Mouse (Mus musculus) embryonic facial prominence, embryonic 11.5 days (tissue): ENCODE data around the gene Rab24. TPM values are rescaled to one million over a fixed set of nuclear protein-coding genes. Genes with fewer than 3 reads are reported as not detected.

ENCODE experiments used
- ATAC-seq: fragments of 200-750 bp; cut with Nextera tagmentation; replicated peaks from 2 replicates; pipeline ENCODE4 v1.8.0; 2017; ENCODE audit warnings: low read depth; ENCODE audit not compliant: insufficient number of reproducible peaks, low FRiP score, low TSS enrichment
- DNase-seq: peaks from one replicate; pipeline ENCODE4 v3.0.0-alpha.2; 2015; ENCODE audit warnings: low spot score
- H3K27ac ChIP-seq: fragments of 300-500 bp; sonication (generic); replicated peaks from 2 replicates; pipeline ENCODE4 v1.5.1; 2014; ENCODE audit warnings: mild to moderate bottlenecking, low read depth, low read length, control low read depth
- H3K27me3 ChIP-seq: fragments of 300-500 bp; sonication (generic); 2 replicates; pipeline ENCODE4 v1.6.1; 2014; ENCODE audit warnings: mild to moderate bottlenecking, low read length, moderate library complexity, mixed read lengths; ENCODE audit not compliant: control insufficient read depth, insufficient read depth
- H3K36me3 ChIP-seq: fragments of 300-500 bp; sonication (generic); replicated peaks from 2 replicates; pipeline ENCODE4 v1.6.1; 2014; ENCODE audit warnings: low read depth, mild to moderate bottlenecking, low read length, moderate library complexity, mixed read lengths; ENCODE audit not compliant: control insufficient read depth, insufficient read depth
- H3K4me1 ChIP-seq: fragments of 300-500 bp; sonication (generic); 2 replicates; pipeline ENCODE4 v1.6.1; 2014; ENCODE audit warnings: low read length, mixed read lengths; ENCODE audit not compliant: control insufficient read depth, insufficient read depth
- H3K4me2 ChIP-seq: fragments of 300-500 bp; sonication (generic); 2 replicates; pipeline ENCODE4 v1.6.1; 2014; ENCODE audit warnings: low read depth, mild to moderate bottlenecking, control low read depth, low read length, moderate library complexity
- H3K4me3 ChIP-seq: fragments of 300-500 bp; sonication (generic); 2 replicates; pipeline ENCODE4 v1.5.1; 2014; ENCODE audit warnings: low read depth, low read length, control low read depth
- H3K9ac ChIP-seq: fragments of 300-500 bp; sonication (generic); replicated peaks from 2 replicates; pipeline ENCODE4 v1.6.1; 2014; ENCODE audit warnings: mild to moderate bottlenecking, control low read depth, low read length
- H3K9me3 ChIP-seq: fragments of 300-500 bp; sonication (generic); replicated peaks from 2 replicates; pipeline ENCODE4 v1.6.1; 2016; ENCODE audit warnings: mild to moderate bottlenecking, low read length, inconsistent platforms, mixed read lengths; ENCODE audit not compliant: control insufficient read depth
- WGBS: fragments of 180-500 bp; shearing (Covaris S2); extraction: QIAGEN DNeasy Blood & Tissue Kit; methylation state at CpG from one replicate; pipeline ENCODE4 v1.1.7; 2014; 5-methylcytosine and 5-hydroxymethylcytosine counted together
- polyA plus RNA-seq: library from polyadenylated mRNA; unstranded; fragments of >200 nt; fragmentation: Nextera tagmentation; extraction: Ambion mirVana; gene quantifications from 2 replicates; pipeline ENCODE4 v1.2.1, GENCODE M21; 2014

The Rab24 gene
- polyA plus RNA-seq, 1 experiment from 2014 or later, result 84.8 TPM

DNA sequence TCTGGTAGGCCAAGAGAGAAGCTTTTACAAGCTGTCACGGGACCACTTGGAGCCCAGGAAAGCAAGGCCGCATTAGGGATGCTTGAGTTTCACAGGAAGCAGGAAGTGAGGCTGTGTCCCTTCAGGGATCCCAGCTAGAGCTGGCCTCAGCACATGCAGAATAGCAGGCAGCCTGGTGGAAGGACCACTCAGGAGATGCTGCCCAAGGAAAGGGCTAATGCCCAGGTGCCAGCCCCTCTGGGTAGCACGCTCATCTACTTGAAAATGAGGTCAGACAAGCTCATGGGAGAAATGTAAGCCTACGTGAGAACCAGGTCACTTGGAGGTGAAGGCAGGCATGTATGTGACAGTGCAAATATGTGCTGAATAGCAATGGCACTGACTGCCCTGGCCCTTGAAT is 5.4 kb upstream of the Rab24 start:
- Histone ChIP-seq H3K9me3 (no peaks in the 10 kb centered on the region), H3K4me1 (peaks cover 7% of the 10 kb centered on the region), H3K4me2 (no peak overlapping the region), H3K9ac (peak overlapping the region; percentile 13; the same call in 1 of the 2 replicates), H3K36me3 (peaks cover 13% of the 10 kb centered on the region), H3K27ac (no peak overlapping the region), H3K27me3 (no peaks in the 10 kb centered on the region), H3K4me3 (no peak overlapping the region)
- 57% methylated on average over 4 of the region's 4 CpGs for WGBS
- DNase-seq (no peak), ATAC-seq (no peak)

DNA sequence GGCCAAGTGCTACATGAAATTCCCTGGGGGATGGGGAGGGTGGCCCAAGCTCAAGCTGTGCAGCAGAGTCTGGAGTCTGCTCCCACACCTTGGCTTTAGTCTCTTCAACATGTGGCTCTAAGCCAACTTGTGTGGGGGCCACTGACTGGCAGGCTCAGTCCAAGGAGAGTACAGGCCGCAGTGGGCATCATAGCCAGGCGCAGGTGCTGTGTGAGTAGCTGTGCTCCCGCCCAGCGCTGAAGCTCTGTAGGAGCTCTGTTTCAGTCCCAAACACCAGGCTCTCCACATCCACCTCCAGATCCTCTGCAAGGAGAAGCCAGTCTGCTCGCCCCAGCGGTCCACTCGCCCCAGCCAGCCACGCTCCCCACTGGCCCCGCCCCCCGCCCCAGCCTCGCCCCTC is 3.9 kb upstream of the Rab24 start:
- WGBS, result 87% methylated on average over 11 of the region's 11 CpGs
- no peak for ATAC-seq
- H3K9me3 ChIP-seq, result no peaks in the 10 kb centered on the region
- peaks cover 7% of the 10 kb centered on the region for H3K4me1 ChIP-seq
- no peaks in the 10 kb centered on the region for H3K27me3 ChIP-seq
- no peak overlapping the region for H3K4me2 ChIP-seq
- peaks cover 13% of the 10 kb centered on the region for H3K36me3 ChIP-seq
- no peak overlapping the region for H3K9ac ChIP-seq
- no peak overlapping the region for H3K27ac ChIP-seq
- H3K4me3 ChIP-seq, result no peak overlapping the region
- no peak for DNase-seq

DNA sequence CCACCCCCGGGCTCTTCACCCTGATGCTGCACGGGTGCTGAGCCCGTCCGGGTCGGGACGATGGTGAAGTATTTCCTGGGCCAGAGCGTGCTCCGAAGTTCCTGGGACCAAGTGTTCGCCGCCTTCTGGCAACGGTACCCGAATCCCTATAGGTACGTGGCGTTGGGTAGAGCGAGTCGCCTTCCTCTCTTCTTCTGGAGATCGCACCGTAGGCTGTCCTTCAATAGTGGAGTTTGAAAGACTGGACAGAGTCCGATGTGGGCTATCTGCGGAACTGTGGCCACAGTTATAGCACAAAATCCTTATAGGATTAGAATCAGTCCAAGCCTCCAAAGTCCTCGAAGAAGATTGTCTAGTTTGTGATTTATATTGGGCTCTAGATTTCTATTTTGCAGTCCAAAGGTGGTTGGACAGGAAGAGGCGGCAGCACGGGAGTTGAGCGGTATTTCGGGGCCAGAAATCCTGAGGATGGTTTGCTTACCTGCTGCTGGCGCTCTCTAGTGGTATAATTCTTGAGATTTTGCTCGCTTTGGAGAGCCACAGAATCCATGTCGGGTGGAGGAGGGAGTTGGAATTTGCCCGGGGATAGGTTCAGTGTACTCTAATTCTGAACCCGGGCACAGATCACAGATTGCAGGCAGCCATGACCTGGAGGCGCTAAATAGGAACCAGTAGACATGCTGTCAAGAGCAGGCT is 532 bp upstream of the Rab24 start:
- ATAC-seq, result no peak

DNA sequence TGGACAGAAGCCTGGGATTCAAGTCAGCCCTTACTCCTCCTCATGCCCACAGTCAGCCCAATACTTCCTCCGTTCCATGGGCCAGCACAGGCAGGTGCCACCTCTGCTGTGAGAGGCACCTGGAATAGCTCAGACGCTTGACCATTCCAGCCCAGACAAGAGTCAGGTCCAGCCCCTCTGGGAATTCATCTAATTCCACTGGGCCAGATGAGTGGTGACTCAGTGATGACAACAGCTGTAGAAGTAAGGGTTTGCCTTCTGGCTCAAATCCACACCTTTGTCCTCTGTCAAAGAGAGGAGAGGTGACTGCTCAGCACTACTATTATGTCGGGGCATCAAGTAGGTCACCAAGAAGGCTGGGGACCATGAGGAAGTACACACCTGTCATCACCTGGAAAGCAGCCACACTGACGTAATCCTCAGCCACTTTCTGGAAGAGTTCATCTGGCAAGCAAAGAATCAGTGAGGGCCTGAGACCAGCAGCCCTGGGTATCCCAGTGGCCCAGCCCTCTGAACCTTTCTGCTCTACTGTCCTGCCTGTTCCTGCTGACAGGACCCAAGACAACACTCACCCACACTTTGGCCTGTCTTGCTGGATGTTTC is 1.7 kb downstream of the Rab24 start, which contains the start of gene Prelid1:
TSS of gene Prelid1 (plus strand) at position 570 of the 603 bp plus-strand sequence.
- Histone ChIP-seq H3K4me3 (peak within 1 kb of the TSS; percentile 95), H3K9me3 (no peaks in the 10 kb centered on the region), H3K36me3 (peaks cover 5% of the 10 kb centered on the region), H3K4me1 (no peaks in the 10 kb centered on the region), H3K4me2 (peak within 1 kb of the TSS; percentile 80), H3K27ac (no peak within 1 kb of the TSS; the same call in 1 of the 2 replicates), H3K9ac (peak within 1 kb of the TSS; percentile 95), H3K27me3 (no peaks in the 10 kb centered on the region)
- ATAC-seq (no peak), DNase-seq (no peak)
- WGBS, result 85% methylated on average over 4 of the region's 4 CpGs

More for the DNA sequence above, 532 bp upstream of the Rab24 start:
- Histone ChIP-seq H3K36me3 (peaks cover 13% of the 10 kb centered on the region), H3K4me2 (peak overlapping the region; percentile 80), H3K4me3 (peak overlapping the region; percentile 95), H3K9ac (peak overlapping the region; percentile 95), H3K27ac (peak overlapping the region; percentile 54; the same call in 1 of the 2 replicates), H3K9me3 (no peaks in the 10 kb centered on the region), H3K4me1 (no peaks in the 10 kb centered on the region), H3K27me3 (no peaks in the 10 kb centered on the region)
- WGBS, result 1% methylated on average over 31 of the region's 31 CpGs
- peak; percentile 72 for DNase-seq

DNA sequence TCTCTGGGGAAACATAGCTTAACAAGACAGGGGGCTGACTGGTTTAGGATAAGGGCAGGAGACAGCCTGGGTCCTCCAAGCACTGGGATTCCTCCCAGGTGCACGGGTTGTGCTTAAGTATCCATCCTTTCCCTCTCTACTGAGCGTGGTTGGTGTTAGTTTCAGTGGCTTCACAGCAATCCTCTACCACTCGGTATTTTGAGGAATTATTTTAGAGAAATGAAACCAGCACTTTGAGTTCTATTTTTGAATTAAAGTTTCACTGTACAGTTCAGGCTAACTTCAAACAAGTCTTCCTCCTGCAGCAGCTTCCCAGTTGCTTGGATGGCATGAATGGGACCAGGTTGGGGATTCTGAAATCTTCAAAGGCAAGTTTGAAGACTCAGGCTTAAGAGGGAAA is 3.4 kb downstream of the Rab24 start:
- ATAC-seq (no peak), DNase-seq (no peak)
- H3K27me3 ChIP-seq, result no peaks in the 10 kb centered on the region
- no peak overlapping the region for H3K27ac ChIP-seq
- WGBS, result 80% methylated on average over 3 of the region's 3 CpGs
- H3K9ac ChIP-seq, result no peak overlapping the region
- H3K9me3 ChIP-seq, result no peaks in the 10 kb centered on the region
- no peak overlapping the region for H3K4me2 ChIP-seq
- H3K36me3 ChIP-seq, result peaks cover 10% of the 10 kb centered on the region
- no peaks in the 10 kb centered on the region for H3K4me1 ChIP-seq
- no peak overlapping the region for H3K4me3 ChIP-seq

DNA sequence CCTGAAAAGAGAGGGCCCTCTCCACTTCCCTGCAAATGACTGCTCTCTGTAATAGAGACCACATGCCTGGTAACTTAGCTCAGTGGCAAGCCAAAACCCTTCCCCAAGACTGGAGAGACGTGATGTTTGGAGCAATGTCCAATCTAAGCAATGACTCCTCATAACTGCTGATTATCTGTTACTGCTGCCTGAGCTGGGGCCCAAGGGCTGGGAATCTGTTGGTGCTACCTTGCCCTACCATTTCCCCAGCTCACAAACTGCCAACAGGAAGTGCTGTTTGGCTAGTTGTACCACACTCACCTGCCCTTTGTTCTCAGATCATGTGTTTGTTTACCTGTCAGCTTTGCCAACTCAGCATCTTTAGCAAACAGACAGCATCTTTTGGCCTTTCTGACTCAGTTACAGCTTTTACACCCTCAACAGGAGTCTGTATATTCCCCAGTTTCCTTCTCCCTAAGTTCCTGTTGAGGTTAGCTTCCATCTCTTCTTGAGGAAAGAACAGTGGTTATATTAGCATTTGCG is 6.8 kb downstream of the Rab24 start:
- Histone ChIP-seq H3K9ac (no peak overlapping the region), H3K4me3 (no peak overlapping the region), H3K27me3 (no peaks in the 10 kb centered on the region), H3K9me3 (no peaks in the 10 kb centered on the region), H3K36me3 (peaks cover 26% of the 10 kb centered on the region), H3K4me1 (no peaks in the 10 kb centered on the region), H3K4me2 (no peak overlapping the region), H3K27ac (no peak overlapping the region)
- WGBS, result 87% methylated on average over 2 of the region's 2 CpGs
- ATAC-seq, result no peak
- DNase-seq, result no peak

DNA sequence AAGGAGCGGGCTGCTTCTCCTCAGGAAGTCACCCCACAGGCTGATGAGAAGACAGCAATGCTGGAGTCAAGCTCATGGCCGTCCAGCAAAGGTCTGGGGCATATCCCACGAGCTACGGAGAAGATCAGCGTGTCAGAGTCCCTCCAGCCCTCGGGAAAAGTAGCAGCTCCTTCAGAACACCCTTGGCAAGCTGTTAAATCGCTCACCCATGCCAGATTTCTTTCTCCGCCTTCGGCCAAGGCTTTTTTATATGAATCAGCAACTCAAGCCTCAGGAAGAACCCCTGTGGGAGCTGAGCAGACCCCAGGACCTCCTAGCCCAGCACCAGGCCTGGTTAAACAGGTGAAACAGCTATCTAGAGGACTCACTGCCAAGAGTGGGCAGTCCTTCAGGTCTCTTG is 8.7 kb downstream of the Rab24 start:
- Histone ChIP-seq H3K4me1 (no peaks in the 10 kb centered on the region), H3K36me3 (peaks cover 26% of the 10 kb centered on the region), H3K27me3 (no peaks in the 10 kb centered on the region), H3K9ac (no peak overlapping the region), H3K4me2 (no peak overlapping the region), H3K27ac (no peak overlapping the region), H3K9me3 (no peaks in the 10 kb centered on the region), H3K4me3 (no peak overlapping the region)
- ATAC-seq (no peak), DNase-seq (no peak)
- 86% methylated on average over 9 of the region's 9 CpGs for WGBS

DNA sequence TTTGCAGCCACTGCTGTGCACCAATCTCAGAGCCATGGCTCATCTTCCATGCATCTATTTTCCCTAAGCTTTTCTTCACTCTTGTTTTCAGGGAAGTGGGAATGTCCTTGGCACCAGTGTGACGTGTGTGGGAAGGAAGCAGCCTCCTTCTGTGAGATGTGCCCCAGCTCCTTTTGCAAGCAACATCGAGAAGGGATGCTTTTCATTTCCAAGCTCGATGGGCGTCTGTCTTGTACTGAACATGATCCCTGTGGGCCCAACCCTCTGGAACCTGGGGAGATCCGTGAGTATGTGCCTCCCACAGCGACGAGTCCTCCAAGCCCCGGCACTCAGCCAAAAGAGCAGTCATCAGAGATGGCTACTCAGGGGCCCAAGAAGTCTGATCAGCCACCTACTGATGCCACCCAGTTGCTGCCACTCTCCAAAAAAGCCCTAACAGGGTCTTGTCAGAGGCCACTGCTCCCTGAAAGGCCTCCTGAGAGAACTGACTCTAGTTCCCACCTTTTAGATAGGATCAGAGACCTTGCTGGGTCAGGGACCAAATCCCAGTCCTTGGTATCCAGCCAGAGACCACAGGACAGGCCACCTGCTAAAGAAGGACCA is 9.6 kb downstream of the Rab24 start:
- Histone ChIP-seq H3K4me1 (no peaks in the 10 kb centered on the region), H3K27me3 (no peaks in the 10 kb centered on the region), H3K9me3 (no peaks in the 10 kb centered on the region), H3K4me3 (no peak overlapping the region), H3K27ac (no peak overlapping the region), H3K9ac (no peak overlapping the region), H3K36me3 (peaks cover 30% of the 10 kb centered on the region), H3K4me2 (no peak overlapping the region)
- no peak for DNase-seq
- no peak for ATAC-seq
- whole genome bisulfite sequencing, result 93% methylated on average over 8 of the region's 8 CpGs
